Mouse (Mus musculus) embryo, embryonic 11.5 days (tissue): ENCODE data around the gene Cep78.
A peak's percentile ranks its signal among the peaks of the same experiment; 100 is the strongest.
"Not testable (repeated sequence)": the region's sequence is repeated elsewhere in the genome, so short reads cannot be mapped to it uniquely, and the experiment has no call there.

Experiments
- DNase-seq: peaks from one replicate; pipeline ENCODE4 v3.0.0-alpha.2; 2012; ENCODE audit warnings: low read depth, low spot score

The Cep78 gene

DNA sequence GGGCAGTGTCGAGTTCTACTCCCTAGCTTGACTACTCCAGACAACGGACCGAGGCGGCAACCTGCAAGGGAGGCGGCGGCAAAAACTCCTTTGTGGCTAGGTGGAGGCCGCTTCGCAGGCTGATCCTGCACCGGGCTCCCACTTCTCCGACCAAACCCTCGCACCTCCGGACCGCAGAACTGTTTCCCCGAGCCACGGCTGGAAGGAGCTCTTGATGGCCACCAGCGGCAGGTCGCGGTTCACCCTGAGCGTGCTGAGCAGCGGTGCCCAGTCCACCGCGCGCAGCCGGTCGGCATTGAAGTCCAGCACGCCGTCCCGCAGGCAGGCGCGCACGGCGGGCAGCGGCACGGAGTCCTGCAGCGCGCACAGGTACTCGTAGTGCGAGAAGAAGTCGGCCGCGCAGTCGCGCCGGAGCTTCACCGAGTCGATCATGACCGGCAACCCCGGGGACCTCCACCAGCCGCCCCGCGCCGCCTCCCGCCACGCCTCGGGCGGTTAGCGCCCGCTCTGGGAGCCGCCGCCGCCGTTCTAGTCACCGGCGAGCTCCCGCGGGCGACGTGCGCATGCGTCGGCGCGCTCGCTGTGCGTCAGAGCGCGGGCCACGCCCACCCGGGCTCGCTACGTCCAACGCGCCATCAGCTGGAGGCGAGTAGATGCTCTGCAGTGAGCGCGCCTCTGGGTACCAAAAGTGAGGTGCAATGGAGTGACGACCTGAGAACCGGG, at the start of gene Cep78:
Gene Cep78, minus strand, starts transcription at position 541 of the 723 bp plus-strand sequence.
- peak; percentile 88 for DNase-seq

DNA sequence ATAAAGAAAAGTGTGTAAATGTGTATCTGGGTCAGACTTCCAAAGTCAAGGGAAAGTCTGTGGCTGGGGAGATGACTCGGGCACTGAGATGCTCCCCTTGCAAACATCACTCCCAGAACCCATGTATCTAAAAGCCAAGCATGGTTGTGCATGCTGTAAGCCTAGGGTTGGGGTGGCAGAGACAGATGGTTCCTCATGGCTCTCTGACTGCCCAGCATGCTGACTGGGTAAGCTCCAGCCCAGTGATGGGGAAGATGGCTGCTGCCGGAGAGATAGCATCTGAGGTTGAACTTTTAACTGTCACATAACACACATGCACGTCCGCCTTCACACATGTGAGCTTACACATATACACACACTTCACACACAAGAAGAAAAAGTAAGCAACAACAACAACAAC, 46.5 kb upstream of the Cep78 start:
- DNase-seq: no peak

- DNase-seq: not testable (repeated sequence)
Observed at GRCm38 (mm10) chr19:16029253-16029771, 44.5 kb upstream of the Cep78 start.

DNA sequence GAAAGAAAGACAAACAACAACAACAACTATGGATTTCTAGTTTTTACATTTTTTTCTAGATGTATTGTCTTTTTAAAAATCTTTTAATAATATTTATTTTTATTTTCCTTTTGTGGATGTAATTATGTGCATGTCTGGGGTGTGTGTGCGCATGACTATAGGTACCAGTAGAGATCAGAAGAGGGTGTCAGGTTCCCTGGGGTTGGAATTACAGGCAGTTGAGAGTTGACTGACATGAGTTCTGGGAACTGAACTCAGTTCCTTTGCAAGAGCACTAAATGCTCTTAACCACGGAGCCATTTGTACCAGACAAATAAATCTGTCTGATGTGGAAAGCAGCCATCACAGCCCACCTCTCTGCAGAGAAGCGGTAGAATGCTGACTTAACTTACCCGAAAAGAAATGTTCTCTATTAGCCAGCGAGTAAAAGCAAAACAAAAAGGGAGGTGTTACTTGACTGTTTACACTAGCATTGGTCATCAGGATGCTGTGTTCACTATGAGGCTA, 44.0 kb upstream of the Cep78 start:
- peak; percentile 14 for DNase-seq

DNA sequence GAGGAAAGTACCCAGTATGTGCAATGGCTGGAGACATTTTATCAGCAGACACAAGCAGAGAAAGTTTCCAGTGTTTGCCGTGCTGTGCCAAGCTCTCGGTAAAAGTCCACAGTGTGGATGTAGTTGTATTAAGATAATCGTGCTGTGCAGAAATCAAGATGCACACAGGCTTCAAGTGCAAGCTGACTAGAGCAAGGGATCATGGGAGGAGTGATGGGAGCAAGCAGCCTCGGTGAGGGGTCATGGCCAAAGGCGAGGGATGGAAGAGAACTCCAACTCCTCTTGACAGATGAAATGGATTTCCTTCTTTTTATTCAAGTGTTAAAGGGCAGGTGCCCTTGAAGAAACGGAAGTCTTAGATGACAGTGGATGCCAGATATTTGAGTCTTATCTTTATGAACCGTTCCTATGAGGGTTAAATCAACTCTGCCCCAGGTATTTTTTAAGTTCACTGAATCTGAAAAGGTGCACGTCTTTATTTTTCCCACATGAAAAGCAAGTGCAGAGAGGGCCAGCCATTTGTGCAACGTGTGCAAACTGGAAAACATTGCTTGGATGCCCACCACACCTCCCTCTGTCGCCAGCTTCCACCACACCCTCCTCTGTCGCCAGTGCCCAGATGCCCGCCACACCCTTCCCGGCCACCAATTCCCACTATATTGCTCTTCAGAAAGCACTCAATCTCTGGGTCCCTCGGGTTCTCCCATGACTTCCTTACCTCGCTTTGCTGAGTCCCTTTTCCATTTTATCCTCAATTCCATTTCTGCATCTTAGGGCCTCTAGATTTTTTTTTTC, 43.3 kb upstream of the Cep78 start:
- no peak for DNase-seq

- no peak for DNase-seq
Observed at GRCm38 (mm10) chr19:16026276-16026675, 41.5 kb upstream of the Cep78 start.

- no peak for DNase-seq
Observed at GRCm38 (mm10) chr19:16022178-16022577, 37.4 kb upstream of the Cep78 start.

DNA sequence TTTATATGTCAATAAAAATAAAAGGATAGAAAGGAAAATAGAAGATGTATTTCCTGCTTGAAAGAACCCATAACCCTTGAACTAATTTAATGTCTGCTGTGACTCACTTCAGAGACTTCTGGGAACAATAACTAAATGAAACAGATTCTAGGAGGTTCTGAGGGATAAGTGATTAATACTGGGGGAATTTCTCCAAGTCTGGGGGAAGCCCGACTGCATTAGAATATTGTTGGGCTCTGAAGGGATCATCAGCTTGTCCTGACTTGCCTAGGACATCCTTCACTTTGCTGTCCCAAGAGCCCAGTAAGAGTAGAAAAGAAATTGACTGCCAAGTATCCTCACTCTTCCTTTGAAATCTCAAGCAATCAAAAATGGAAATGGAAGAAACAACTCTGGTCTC, 31.4 kb upstream of the Cep78 start:
- DNase-seq: no peak

GRCm38 (mm10) chr19:16015191-16015968, 30.6 kb upstream of the Cep78 start:
- DNase-seq: no peak

DNA sequence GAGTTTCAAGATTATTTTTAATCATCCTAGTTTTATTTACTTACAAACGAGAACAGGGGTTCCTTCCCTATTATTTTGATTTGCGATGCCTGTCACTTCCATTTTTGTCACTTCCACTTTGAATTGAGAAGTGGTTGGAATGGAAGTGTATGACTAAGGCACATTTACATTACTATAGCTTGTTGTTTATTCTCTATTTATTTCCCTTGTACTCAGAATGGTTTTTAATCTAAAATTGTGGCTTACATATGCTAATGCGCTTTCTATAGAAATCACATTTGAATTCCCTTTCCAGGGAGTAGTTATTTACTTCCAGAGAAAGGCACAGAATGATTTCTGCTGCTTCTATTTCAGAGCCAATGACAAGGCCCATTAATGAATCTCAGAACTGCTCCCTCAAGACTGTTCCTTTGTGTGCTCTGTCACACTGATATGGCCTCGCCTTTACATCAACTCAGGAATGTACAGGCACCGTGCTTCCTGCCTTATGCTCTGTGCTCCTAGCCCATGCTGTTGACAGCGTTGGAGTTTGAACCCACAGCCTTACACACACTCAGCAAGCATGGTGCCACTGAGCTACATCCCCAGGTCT, 25.1 kb upstream of the Cep78 start:
- DNase-seq: no peak

- DNase-seq: no peak
Observed at GRCm38 (mm10) chr19:16009111-16009510, 24.3 kb upstream of the Cep78 start.

DNA sequence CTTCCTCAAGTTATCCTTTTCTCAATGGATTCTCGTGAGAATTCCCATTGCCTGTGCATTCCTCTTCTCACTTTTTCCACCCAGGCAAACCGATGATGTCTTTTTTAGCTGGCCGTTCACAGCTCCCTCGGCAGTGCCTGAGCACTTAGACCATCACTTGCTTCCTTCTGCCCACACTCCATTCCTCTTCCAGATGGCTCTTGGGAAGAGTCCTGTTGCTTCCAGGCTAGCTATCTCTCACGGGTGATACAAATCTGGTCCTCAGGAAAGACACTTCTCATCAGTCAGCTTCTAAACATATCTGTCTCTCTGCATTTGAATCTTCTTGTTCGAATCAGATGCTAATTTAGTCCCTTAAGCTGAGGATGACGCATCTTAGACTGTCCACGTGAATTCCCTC, 22.3 kb upstream of the Cep78 start:
- DNase-seq: no peak

- DNase-seq: peak; percentile 59
Observed at GRCm38 (mm10) chr19:15998157-15998556, 13.4 kb upstream of the Cep78 start.

GRCm38 (mm10) chr19:15996901-15997564, 12.2 kb upstream of the Cep78 start:
- DNase-seq: no peak

GRCm38 (mm10) chr19:15990102-15990501, 5.3 kb upstream of the Cep78 start:
- DNase-seq: no peak

DNA sequence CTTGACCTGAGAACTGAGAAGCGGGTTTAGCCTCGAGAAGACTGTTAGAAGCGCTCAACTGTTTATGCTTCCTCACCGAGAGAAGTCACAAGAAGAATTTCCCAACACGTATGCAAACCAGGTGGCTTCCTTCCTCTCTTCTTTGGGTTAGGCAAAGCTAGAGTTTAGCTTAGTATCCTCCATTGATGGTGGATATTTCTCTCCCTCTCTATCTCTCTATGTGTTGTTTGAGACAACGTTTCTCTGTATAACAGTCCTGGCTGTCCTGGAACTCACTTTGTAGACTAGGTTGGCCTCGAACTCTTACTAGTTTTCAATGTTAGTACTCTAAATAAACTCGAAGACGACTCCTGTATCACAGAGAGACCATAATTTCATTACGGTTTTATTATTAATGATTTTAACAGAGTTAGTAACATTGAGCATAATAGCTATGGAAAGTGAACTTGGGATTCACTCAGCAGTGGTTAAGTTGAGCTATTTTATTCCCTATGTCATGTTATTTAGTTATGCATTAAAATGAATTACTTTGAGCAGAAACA, 454 bp upstream of the Cep78 start:
- DNase-seq: no peak

GRCm38 (mm10) chr19:15983739-15984344, 947 bp downstream of the Cep78 start:
- no peak for DNase-seq

DNA sequence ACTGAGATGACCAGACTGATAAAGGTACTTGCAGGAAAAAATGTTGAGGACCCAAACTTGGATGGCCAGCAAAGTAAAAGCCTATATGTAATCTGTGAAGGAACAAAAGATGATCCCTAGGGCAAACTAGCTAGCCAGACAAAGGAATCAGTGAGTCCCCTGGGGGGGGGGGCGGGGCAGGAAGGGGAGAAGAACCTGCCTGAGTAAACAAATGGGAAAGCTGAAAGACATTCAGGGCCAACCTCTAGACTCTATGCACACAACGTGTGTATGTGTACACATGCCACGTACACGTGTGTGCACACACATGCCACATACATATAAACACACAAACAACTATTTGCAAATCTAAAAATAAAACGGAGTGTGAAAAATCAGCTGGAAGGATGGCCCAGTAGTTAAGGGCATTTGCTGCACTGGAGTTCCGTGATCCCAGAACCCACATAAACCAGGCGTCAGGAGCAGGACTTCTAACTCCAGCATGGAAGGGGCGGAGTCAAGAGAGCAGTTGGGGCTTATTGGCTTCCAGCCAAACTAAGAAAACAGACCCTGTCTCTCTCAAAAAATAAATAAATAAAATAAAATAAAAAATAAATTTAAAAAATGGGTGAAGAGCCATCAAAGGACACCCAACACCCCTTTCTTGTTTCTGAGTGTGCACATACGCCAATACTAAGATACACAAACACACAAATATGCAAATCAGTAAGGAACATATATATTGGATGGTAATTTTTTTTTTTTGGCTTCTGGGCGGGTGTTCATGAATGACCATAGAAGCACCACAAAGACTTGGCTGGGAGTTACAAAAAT, 1.7 kb downstream of the Cep78 start:
- no peak for DNase-seq

GRCm38 (mm10) chr19:15981861-15982260, 2.9 kb downstream of the Cep78 start:
- peak; percentile 57 for DNase-seq
